Mouse (Mus musculus) lung, embryonic 16.5 days (tissue): ENCODE results near the gene Hoxa11. TPM values are rescaled to one million over a fixed set of nuclear protein-coding genes. Genes with fewer than 3 reads are reported as not detected.
A peak's percentile ranks its signal among the peaks of the same experiment; 100 is the strongest.

ENCODE experiments used
- ATAC-seq: fragments of 200-750 bp; cut with Nextera tagmentation; 2 replicates; pipeline ENCODE4 v1.8.0; 2017; ENCODE audit warnings: low read depth, mild to moderate bottlenecking, moderate library complexity
- H3K27ac ChIP-seq: fragments of 300-500 bp; sonication (generic); 2 replicates; pipeline ENCODE4 v1.5.1; 2014; ENCODE audit warnings: mild to moderate bottlenecking, control low read depth, low read length
- H3K27me3 ChIP-seq: fragments of 300-500 bp; sonication (generic); 2 replicates; pipeline ENCODE4 v1.6.1; 2014; ENCODE audit warnings: low read depth, low read length, mixed read lengths; ENCODE audit not compliant: control insufficient read depth, insufficient read depth
- H3K36me3 ChIP-seq: fragments of 300-500 bp; sonication (generic); 2 replicates; pipeline ENCODE4 v1.6.1; 2014; ENCODE audit warnings: low read length; ENCODE audit not compliant: control insufficient read depth, insufficient read depth
- H3K4me1 ChIP-seq: fragments of 300-500 bp; sonication (generic); replicated peaks from 2 replicates; pipeline ENCODE4 v1.6.1; 2014; ENCODE audit warnings: low read length, mixed read lengths; ENCODE audit not compliant: control insufficient read depth, insufficient read depth
- H3K4me2 ChIP-seq: fragments of 300-500 bp; sonication (generic); 2 replicates; pipeline ENCODE4 v1.6.1; 2014; ENCODE audit warnings: low read depth, low read length, control low read depth
- H3K4me3 ChIP-seq: fragments of 300-500 bp; sonication (generic); 2 replicates; pipeline ENCODE4 v1.5.1; 2014; ENCODE audit warnings: mild to moderate bottlenecking, low read length, control low read depth
- H3K9ac ChIP-seq: fragments of 300-500 bp; sonication (generic); 2 replicates; pipeline ENCODE4 v1.6.1; 2014; ENCODE audit warnings: low read length, control low read depth
- H3K9me3 ChIP-seq: fragments of 300-500 bp; sonication (generic); 2 replicates; pipeline ENCODE4 v1.6.1; 2016; ENCODE audit warnings: low read length; ENCODE audit not compliant: control insufficient read depth
- WGBS: fragments of 180-500 bp; shearing (Covaris S2); extraction: QIAGEN DNeasy Blood & Tissue Kit; methylation state at CpG from one replicate; pipeline ENCODE4 v1.1.7; 2014; 5-methylcytosine and 5-hydroxymethylcytosine counted together
- polyA plus RNA-seq: library from polyadenylated mRNA; unstranded; fragments of >200 nt; fragmentation: Nextera tagmentation; extraction: Ambion mirVana; gene quantifications from 2 replicates; pipeline ENCODE4 v1.2.1, GENCODE M21; 2015

The Hoxa11 gene
- polyA plus RNA-seq, 1 experiment from 2014 or later, result not detected

GRCm38 (mm10) chr6:52219234-52219942 is 26.2 kb downstream of the Hoxa11 start:
- no peak overlapping the region for H3K27ac ChIP-seq
- no peaks in the 10 kb centered on the region for H3K36me3 ChIP-seq
- WGBS, result 57% methylated on average over 9 of the region's 9 CpGs
- peaks cover 93% of the 10 kb centered on the region for H3K27me3 ChIP-seq
- no peak overlapping the region for H3K4me2 ChIP-seq
- H3K4me1 ChIP-seq, result peaks cover 12% of the 10 kb centered on the region
- H3K9ac ChIP-seq, result no peak overlapping the region
- no peak for ATAC-seq
- H3K4me3 ChIP-seq, result no peak overlapping the region
- H3K9me3 ChIP-seq, result no peaks in the 10 kb centered on the region

GRCm38 (mm10) chr6:52218643-52219215 is 26.9 kb downstream of the Hoxa11 start:
- Histone ChIP-seq H3K27me3 (peaks cover 93% of the 10 kb centered on the region), H3K36me3 (no peaks in the 10 kb centered on the region), H3K4me1 (peaks cover 12% of the 10 kb centered on the region), H3K9ac (no peak overlapping the region), H3K4me3 (no peak overlapping the region), H3K9me3 (no peaks in the 10 kb centered on the region), H3K4me2 (no peak overlapping the region), H3K27ac (no peak overlapping the region)
- no peak for ATAC-seq
- WGBS, result 25% methylated on average over 14 of the region's 14 CpGs

DNA sequence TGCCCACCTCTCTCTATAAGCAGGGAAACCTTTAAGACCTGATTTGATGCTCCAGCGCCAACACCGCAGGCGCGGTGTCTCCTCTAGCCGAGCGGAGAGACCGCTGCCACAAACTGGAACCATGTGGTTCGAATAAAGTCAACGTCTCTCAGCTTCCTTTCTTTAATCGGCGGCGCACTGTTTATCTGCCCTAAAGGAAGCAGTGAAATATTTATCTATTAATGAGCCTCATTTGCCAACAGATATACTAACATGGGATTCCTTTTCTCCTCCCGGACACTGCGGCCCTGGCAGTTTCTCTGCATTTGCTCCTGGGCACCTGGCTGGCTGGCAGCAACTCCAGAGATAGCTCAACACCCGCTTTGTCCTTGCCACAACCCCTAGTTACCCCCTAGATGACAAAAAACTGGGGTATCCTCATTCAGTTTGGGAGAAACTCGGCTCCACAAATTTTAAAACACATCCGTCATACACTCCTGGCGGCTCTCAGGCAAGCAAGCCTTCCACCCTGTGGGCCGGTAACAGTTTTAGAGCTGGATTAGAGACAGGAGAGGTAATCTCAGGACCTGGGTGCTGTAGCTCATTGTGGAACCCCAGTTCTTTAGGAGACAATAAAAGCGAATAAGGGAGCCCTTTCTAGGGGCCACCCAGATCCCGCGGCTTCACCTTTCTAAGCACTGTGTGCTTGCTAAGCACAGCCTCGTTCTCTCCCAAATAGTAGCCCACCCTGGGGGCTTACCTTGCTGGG is 27.5 kb downstream of the Hoxa11 start:
- Histone ChIP-seq H3K27ac (no peak overlapping the region), H3K4me2 (peak overlapping the region; percentile 62), H3K9ac (peak overlapping the region; percentile 51), H3K4me1 (peaks cover 12% of the 10 kb centered on the region), H3K9me3 (no peaks in the 10 kb centered on the region), H3K27me3 (peaks cover 93% of the 10 kb centered on the region), H3K36me3 (no peaks in the 10 kb centered on the region), H3K4me3 (peak overlapping the region; percentile 54)
- 11% methylated on average over 23 of the region's 23 CpGs for WGBS
- ATAC-seq, result no peak; the same call in 1 of the 2 replicates

GRCm38 (mm10) chr6:52217459-52217768 is 28.2 kb downstream of the Hoxa11 start:
- peak overlapping the region; percentile 54 for H3K4me3 ChIP-seq
- peak overlapping the region; percentile 62 for H3K4me2 ChIP-seq
- H3K9me3 ChIP-seq, result no peaks in the 10 kb centered on the region
- no peaks in the 10 kb centered on the region for H3K36me3 ChIP-seq
- WGBS, result 0% methylated on average over 25 of the region's 25 CpGs
- peaks cover 93% of the 10 kb centered on the region for H3K27me3 ChIP-seq
- H3K27ac ChIP-seq, result no peak overlapping the region
- peaks cover 12% of the 10 kb centered on the region for H3K4me1 ChIP-seq
- peak; percentile 59 for ATAC-seq
- peak overlapping the region; percentile 51 for H3K9ac ChIP-seq

GRCm38 (mm10) chr6:52216691-52217458 is 28.7 kb downstream of the Hoxa11 start:
- Histone ChIP-seq H3K36me3 (no peaks in the 10 kb centered on the region), H3K4me2 (peak overlapping the region; percentile 62), H3K4me1 (peaks cover 12% of the 10 kb centered on the region), H3K4me3 (peak overlapping the region; percentile 54), H3K9ac (peak overlapping the region; percentile 56), H3K27me3 (peaks cover 93% of the 10 kb centered on the region), H3K27ac (no peak overlapping the region), H3K9me3 (no peaks in the 10 kb centered on the region)
- no peak for ATAC-seq
- WGBS, result 2% methylated on average over 58 of the region's 60 CpGs

GRCm38 (mm10) chr6:52215771-52216535 is 29.7 kb downstream of the Hoxa11 start:
- ATAC-seq, result no peak
- Histone ChIP-seq H3K9me3 (no peaks in the 10 kb centered on the region), H3K36me3 (no peaks in the 10 kb centered on the region), H3K4me3 (peak overlapping the region; percentile 54), H3K27me3 (peaks cover 93% of the 10 kb centered on the region), H3K4me1 (peaks cover 12% of the 10 kb centered on the region), H3K4me2 (peak overlapping the region; percentile 62), H3K9ac (peak overlapping the region; percentile 42), H3K27ac (no peak overlapping the region)
- 3% methylated on average over 30 of the region's 30 CpGs for WGBS

GRCm38 (mm10) chr6:52215070-52215469 is 30.5 kb downstream of the Hoxa11 start:
- WGBS, result 29% methylated on average over 3 of the region's 3 CpGs
- no peak overlapping the region for H3K4me2 ChIP-seq
- H3K4me1 ChIP-seq, result peaks cover 12% of the 10 kb centered on the region
- H3K27ac ChIP-seq, result no peak overlapping the region
- ATAC-seq, result no peak
- H3K4me3 ChIP-seq, result no peak overlapping the region
- H3K9me3 ChIP-seq, result no peaks in the 10 kb centered on the region
- peaks cover 90% of the 10 kb centered on the region for H3K27me3 ChIP-seq
- no peaks in the 10 kb centered on the region for H3K36me3 ChIP-seq
- H3K9ac ChIP-seq, result no peak overlapping the region

- no peak overlapping the region for H3K4me3 ChIP-seq
- peaks cover 12% of the 10 kb centered on the region for H3K4me1 ChIP-seq
- no peak overlapping the region for H3K4me2 ChIP-seq
- peaks cover 82% of the 10 kb centered on the region for H3K27me3 ChIP-seq
- WGBS, result 29% methylated on average over 5 of the region's 5 CpGs
- no peak overlapping the region for H3K27ac ChIP-seq
- H3K36me3 ChIP-seq, result no peaks in the 10 kb centered on the region
- no peaks in the 10 kb centered on the region for H3K9me3 ChIP-seq
- no peak overlapping the region for H3K9ac ChIP-seq
- ATAC-seq, result no peak
Measured at GRCm38 (mm10) chr6:52214271-52214670, 31.3 kb downstream of the Hoxa11 start.
